Comparison of ENCODE assay signal across 27 mouse cellular contexts in genomic region chr12:105636551-105636950, GRCm38 (mm10). TPM values are rescaled to one million over a fixed set of nuclear protein-coding genes. Genes with fewer than 3 reads are reported as not detected.
DNase-seq lines count a peak whose midpoint lies in the region; TF ChIP-seq lines count a peak whose summit lies in the region.
"Had no signal": no experiment of that assay in that cellular context is flagged by ENCODE, and none has a peak within 500 bp of the region (broad histone marks: within the 10 kb centered on the region; RNA-seq: fewer than 3 reads in every experiment).

No protein-coding gene starts in this region.

- peak; percentile 21 for TF ChIP-seq CTCF in left cerebral cortex, adult 2 months (IDR thresholded peaks at IDR 0.05)

- H3K27ac ChIP-seq in left cerebral cortex, adult 2 months = no peak overlapping the region
- H3K27ac ChIP-seq: embryonic facial prominence, embryonic 12.5 days; embryonic facial prominence, embryonic 15.5 days; heart, embryonic 10.5 days; hindbrain, embryonic 12.5 days; hindbrain, embryonic 15.5 days had no signal

- no peak overlapping the region for H3K4me3 ChIP-seq in left cerebral cortex, adult 2 months
- H3K4me3 ChIP-seq: embryonic facial prominence, embryonic 12.5 days; embryonic facial prominence, embryonic 15.5 days; heart, embryonic 10.5 days; hindbrain, embryonic 12.5 days; hindbrain, embryonic 15.5 days had no signal

- intact Hi-C loops in left cerebral cortex, adult 2 months (cut with DNase I) = no loop called here
- intact Hi-C loops in left cerebral cortex, postnatal 25 days (cut with DNase I) = no loop called here

- peak; percentile 9 for DNase-seq in kidney, adult 9 months
- no peak for DNase-seq in kidney, adult 11 months
- DNase-seq in left cerebral cortex, adult 2 months (ENCODE audit: extremely low spot score in 1 of 2, low spot score in 2 of 2) = no peak
- no peak for DNase-seq in left cerebral cortex, postnatal 25 days (ENCODE audit: low spot score in 2 of 2)
- DNase-seq in thymus, postnatal 4 days = peak; percentile 34
- no peak for DNase-seq in thymus, postnatal 0 days (ENCODE audit: low spot score)
- DNase-seq: adrenal gland, adult 8-10 months; adrenal gland, postnatal 25 days; cerebellum, adult 11-12 months; cerebellum, adult 9-10 months; cerebellum, postnatal 25 days; forebrain, postnatal 0 days; gastrocnemius, postnatal 25 days; heart, adult 18-20 months had no signal

RNA-seq across cellular contexts. Expression of gene Bdkrb1, which starts 33.7 kb away (rescaled TPM):
- not detected for total RNA-seq in left cerebral cortex, adult 2 months (2021)
- total RNA-seq in left cerebral cortex, postnatal 25 days (2021) = not detected
- polyA plus RNA-seq in thymus, postnatal 0 days (2015; fragmentation: Nextera tagmentation; extraction: Ambion mirVana) = 0.86 and 1.1 TPM in 2 replicates
- total RNA-seq: adrenal gland, adult 8-10 months; adrenal gland, postnatal 25 days; common myeloid progenitor, adult 5-6 weeks; ES-E14; forebrain, postnatal 0 days; gastrocnemius, postnatal 25 days; heart, adult 18-20 months; heart, postnatal 25 days; hematopoietic stem cell, adult 5-6 weeks had no signal
- polyA plus RNA-seq: embryonic facial prominence, embryonic 12.5 days; forebrain, embryonic 11.5 days; forebrain, embryonic 14.5 days; heart, embryonic 10.5 days; heart, embryonic 14.5 days; heart, postnatal 0 days; hindbrain, embryonic 12.5 days had no signal

RNA-seq across cellular contexts. Expression of gene Gskip, which starts 48.1 kb away (rescaled TPM):
- total RNA-seq in left cerebral cortex, adult 2 months (2021) = 10 to 100 TPM; 26.0 to 26.2 TPM
- total RNA-seq in left cerebral cortex, postnatal 25 days (2021) = 10 to 100 TPM; 23.6 to 25.7 TPM
- 34.4 and 36.6 TPM in 2 replicates for polyA plus RNA-seq in thymus, postnatal 0 days (2015; fragmentation: Nextera tagmentation; extraction: Ambion mirVana)

RNA-seq across cellular contexts. Expression of gene Atg2b, which starts 48.5 kb away (rescaled TPM):
- 10 to 100 TPM; 50.1 to 50.3 TPM for total RNA-seq in left cerebral cortex, adult 2 months (2021)
- 10 to 100 TPM; 45.0 to 46.2 TPM for total RNA-seq in left cerebral cortex, postnatal 25 days (2021)
- polyA plus RNA-seq in thymus, postnatal 0 days (2015; fragmentation: Nextera tagmentation; extraction: Ambion mirVana) = 9.0 and 10.4 TPM in 2 replicates

Comparison
In these comparisons a context has a peak if more than half of its experiments do, and no peak if none do; other contexts are left out.
1. DNase-seq: peak in kidney, adult 9 months (single experiment) and thymus, postnatal 4 days (single experiment); none in kidney, adult 11 months (single experiment), left cerebral cortex, adult 2 months (0 of 2), left cerebral cortex, postnatal 25 days (0 of 2) and thymus, postnatal 0 days (single experiment).